Mouse (Mus musculus): ENCODE data around the gene Tbl1xr1. TPM values are rescaled to one million over a fixed set of nuclear protein-coding genes. Genes with fewer than 3 reads are reported as not detected.

The Tbl1xr1 gene
- polyA plus RNA-seq, 1 experiment from 2014 or later, result 12.9 TPM

DNA sequence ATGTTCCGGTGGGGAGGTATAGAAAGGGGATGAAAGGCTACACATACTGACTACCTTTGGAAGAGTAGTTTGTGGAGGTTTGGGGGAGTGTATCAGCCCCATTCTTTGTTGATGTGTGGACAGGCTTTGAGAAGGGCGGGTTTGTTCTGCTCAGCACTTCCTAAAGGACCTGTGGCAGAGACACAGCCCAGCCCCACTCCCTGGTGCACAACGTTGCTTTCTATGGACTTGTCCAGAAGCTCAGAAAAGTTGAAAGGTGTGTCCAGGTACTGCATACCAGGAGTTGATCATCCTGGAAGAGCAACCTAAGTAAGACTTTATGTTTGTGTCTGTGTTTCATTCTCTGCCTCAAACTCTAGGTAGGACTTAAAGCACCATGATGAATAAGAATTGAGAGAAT lies 78.1 kb downstream of the Tbl1xr1 start:
- WGBS, result 85% methylated on average over 3 of the region's 3 CpGs
- Histone ChIP-seq H3K27ac (no peak overlapping the region), H3K9me3 (no peaks in the 10 kb centered on the region), H3K9ac (no peak overlapping the region), H3K36me3 (no peaks in the 10 kb centered on the region), H3K27me3 (replicated peaks) (no peaks in the 10 kb centered on the region), H3K4me3 (replicated peaks) (no peak overlapping the region), H3K4me1 (replicated peaks) (no peaks in the 10 kb centered on the region), H3K4me2 (replicated peaks) (no peak overlapping the region)
- ATAC-seq, result no peak

DNA sequence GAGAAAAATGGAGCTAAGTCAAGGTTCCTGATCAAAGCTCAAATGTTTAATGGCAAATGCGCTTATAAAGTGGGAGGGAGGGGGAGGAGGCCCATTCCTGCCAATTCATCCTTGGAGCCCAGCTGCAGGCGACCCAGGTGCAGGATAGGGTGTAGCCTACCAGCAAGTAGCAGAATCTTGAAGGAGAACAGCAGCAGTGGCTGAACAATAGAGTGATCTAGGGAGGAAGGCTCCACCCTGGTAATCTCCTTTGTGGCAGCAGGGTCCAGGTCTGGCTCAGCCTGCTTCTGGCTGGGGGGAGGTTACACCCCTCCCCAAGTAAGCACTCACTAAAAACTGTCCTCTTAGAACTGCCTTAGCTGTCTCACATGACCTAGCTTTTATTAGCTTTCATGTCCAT lies 79.9 kb downstream of the Tbl1xr1 start:
- Histone ChIP-seq H3K4me2 (replicated peaks) (no peak overlapping the region), H3K36me3 (no peaks in the 10 kb centered on the region), H3K27me3 (replicated peaks) (no peaks in the 10 kb centered on the region), H3K9me3 (no peaks in the 10 kb centered on the region), H3K27ac (no peak overlapping the region), H3K4me3 (replicated peaks) (no peak overlapping the region), H3K4me1 (replicated peaks) (no peaks in the 10 kb centered on the region), H3K9ac (no peak overlapping the region)
- 79% methylated on average over 2 of the region's 2 CpGs for WGBS
- ATAC-seq, result no peak

DNA sequence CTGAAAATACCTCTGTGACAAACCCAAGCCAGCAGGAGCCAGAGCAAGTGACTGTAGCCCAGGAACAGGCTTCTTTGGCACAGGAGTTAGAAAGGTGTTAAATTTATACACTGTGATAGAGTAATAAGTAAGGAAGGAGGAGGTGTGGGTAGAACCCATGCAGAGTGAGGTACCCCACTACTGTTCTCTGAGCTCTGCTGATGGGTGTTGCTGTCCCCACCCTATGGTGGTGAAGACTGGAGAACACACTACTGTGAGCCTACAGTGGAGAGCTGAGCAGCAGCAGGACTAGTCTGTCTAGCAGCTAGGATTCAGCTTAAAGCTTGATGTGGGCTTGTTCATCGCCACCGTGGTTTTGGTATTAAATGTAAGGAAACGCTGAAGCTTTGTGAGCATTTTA lies 86.5 kb downstream of the Tbl1xr1 start:
- 92% methylated on average over 3 of the region's 3 CpGs for WGBS
- no peak overlapping the region for H3K27ac ChIP-seq

DNA sequence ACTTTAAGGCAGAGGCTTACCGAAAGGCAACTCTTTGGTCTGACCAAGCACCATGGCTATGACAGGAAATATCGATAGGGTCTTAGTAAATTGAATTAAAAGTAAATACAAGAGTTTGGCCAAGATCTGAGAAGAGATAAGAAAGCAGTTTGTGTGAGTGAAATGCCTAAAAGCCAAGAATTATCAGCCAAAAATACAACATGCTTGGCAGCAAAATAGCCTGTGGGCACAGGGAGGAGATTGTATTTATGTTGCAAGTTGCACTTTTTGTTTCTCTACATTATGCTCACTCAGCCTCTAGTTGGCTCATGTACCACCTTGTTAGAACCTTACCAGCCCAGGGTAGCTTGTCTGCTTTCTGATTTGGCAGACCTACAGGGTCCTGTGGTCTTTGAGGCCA lies 91.4 kb downstream of the Tbl1xr1 start:
- Histone ChIP-seq H3K4me3 (replicated peaks) (no peak overlapping the region), H3K4me2 (replicated peaks) (no peak overlapping the region), H3K4me1 (replicated peaks) (no peaks in the 10 kb centered on the region), H3K9ac (no peak overlapping the region), H3K27me3 (replicated peaks) (no peaks in the 10 kb centered on the region), H3K27ac (no peak overlapping the region), H3K36me3 (no peaks in the 10 kb centered on the region), H3K9me3 (no peaks in the 10 kb centered on the region)
- 80% methylated on average over 2 of the region's 2 CpGs for WGBS
- no peak for ATAC-seq

More for the DNA sequence above, 86.5 kb downstream of the Tbl1xr1 start:
- Histone ChIP-seq H3K4me1 (replicated peaks) (no peaks in the 10 kb centered on the region), H3K4me2 (replicated peaks) (no peak overlapping the region), H3K9ac (no peak overlapping the region), H3K27me3 (replicated peaks) (no peaks in the 10 kb centered on the region), H3K9me3 (no peaks in the 10 kb centered on the region), H3K36me3 (no peaks in the 10 kb centered on the region), H3K4me3 (replicated peaks) (no peak overlapping the region)
- ATAC-seq, result no peak

DNA sequence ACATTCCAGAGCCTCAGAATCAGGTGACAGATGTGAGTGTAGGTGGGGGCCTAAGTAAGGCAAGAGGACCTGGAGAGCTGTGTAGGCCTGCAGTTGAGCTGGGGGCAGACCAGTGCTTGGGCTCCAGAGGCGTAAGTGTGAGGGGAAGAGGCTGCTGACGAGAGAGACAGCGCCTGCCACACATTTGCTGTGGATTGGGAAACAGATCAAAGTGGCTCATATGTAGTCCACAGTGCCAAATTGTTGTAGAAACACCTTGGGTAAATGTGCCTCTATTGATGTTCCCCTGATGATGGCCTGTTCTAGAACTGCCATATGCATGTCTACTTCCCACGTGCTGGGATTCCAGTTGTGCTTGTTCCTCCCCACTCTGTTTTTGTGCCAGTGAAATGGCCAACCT lies 92.0 kb downstream of the Tbl1xr1 start:
- WGBS, result 95% methylated on average over 4 of the region's 4 CpGs
- no peak overlapping the region for H3K9ac ChIP-seq
- no peaks in the 10 kb centered on the region for H3K27me3 ChIP-seq (replicated peaks)
- H3K4me2 ChIP-seq (replicated peaks), result no peak overlapping the region
- no peaks in the 10 kb centered on the region for H3K36me3 ChIP-seq
- H3K4me3 ChIP-seq (replicated peaks), result no peak overlapping the region
- H3K4me1 ChIP-seq (replicated peaks), result no peaks in the 10 kb centered on the region
- H3K27ac ChIP-seq, result no peak overlapping the region
- no peak for ATAC-seq
- H3K9me3 ChIP-seq, result no peaks in the 10 kb centered on the region

DNA sequence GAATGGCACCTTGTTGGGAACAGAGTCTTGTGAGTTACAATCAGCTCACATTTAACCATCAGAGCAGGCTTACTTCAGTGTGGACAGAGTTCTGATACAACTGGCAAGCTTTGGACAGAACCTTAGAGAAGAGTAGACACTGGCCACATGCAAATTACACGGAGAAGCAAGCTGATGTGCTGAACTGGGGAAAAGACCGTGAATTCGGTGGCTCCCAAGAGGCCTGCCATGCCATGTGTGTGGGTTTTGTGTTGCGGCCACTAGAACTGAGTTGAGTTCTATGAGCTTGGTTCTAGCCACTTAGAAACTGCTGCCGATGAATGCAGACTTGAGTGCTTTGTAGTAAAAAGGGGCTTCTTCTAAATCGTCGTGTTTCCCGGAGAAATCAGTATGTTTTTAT lies 95.1 kb downstream of the Tbl1xr1 start:
- H3K27ac ChIP-seq, result no peak overlapping the region
- ATAC-seq, result no peak
- no peaks in the 10 kb centered on the region for H3K4me1 ChIP-seq (replicated peaks)
- H3K9ac ChIP-seq, result no peak overlapping the region
- H3K4me2 ChIP-seq (replicated peaks), result no peak overlapping the region
- H3K27me3 ChIP-seq (replicated peaks), result no peaks in the 10 kb centered on the region
- H3K36me3 ChIP-seq, result no peaks in the 10 kb centered on the region
- H3K4me3 ChIP-seq (replicated peaks), result no peak overlapping the region
- H3K9me3 ChIP-seq, result no peaks in the 10 kb centered on the region
- WGBS, result 89% methylated on average over 8 of the region's 8 CpGs

DNA sequence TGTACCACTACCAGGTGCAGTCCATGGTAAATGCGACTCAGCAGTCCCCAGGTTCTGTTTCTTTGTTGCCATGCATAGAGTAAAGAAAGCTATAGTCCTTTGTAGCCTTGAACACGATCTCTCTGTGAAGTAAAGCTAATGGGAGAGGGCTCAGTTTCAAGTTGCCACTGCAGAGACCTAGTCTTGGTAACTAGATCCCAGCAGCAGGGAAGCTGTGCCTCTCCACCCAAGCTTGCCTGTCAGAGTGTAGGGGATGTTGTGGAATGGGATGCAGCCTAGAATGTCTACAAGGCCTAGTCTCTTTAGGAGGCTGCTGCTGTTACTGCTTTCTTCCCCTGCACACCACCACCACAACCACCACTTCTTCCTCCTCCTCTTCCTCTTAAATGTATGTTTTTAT lies 96.0 kb downstream of the Tbl1xr1 start:
- Histone ChIP-seq H3K36me3 (no peaks in the 10 kb centered on the region), H3K27ac (no peak overlapping the region), H3K9me3 (no peaks in the 10 kb centered on the region), H3K27me3 (replicated peaks) (no peaks in the 10 kb centered on the region), H3K4me2 (replicated peaks) (no peak overlapping the region), H3K4me3 (replicated peaks) (no peak overlapping the region), H3K4me1 (replicated peaks) (no peaks in the 10 kb centered on the region), H3K9ac (no peak overlapping the region)
- ATAC-seq, result no peak
- 82% methylated on average over 2 of the region's 2 CpGs for WGBS

DNA sequence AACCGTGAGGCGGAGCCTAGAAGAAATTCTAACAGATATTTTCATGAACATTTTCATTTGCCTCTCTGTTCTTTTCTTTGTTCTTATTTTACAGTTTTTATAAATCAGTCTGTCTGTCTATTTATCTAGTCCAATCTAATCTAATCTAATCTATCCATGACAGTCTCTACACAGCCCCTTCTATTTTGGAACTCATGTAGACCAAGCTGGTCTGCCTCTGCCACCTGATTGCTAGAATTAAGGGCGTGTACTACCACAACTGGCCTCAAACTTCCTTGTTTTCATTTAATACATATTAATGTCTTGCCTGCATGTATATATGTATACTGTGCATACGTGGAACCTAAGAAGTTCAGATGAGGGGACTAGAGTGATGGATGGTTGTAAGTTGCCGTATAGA lies 96.7 kb downstream of the Tbl1xr1 start:
- Histone ChIP-seq H3K9ac (no peak overlapping the region), H3K4me1 (replicated peaks) (no peaks in the 10 kb centered on the region), H3K4me3 (replicated peaks) (no peak overlapping the region), H3K36me3 (no peaks in the 10 kb centered on the region), H3K27ac (no peak overlapping the region), H3K4me2 (replicated peaks) (no peak overlapping the region), H3K27me3 (replicated peaks) (no peaks in the 10 kb centered on the region), H3K9me3 (no peaks in the 10 kb centered on the region)
- WGBS, result 90% methylated on average over 5 of the region's 5 CpGs
- no peak for ATAC-seq

DNA sequence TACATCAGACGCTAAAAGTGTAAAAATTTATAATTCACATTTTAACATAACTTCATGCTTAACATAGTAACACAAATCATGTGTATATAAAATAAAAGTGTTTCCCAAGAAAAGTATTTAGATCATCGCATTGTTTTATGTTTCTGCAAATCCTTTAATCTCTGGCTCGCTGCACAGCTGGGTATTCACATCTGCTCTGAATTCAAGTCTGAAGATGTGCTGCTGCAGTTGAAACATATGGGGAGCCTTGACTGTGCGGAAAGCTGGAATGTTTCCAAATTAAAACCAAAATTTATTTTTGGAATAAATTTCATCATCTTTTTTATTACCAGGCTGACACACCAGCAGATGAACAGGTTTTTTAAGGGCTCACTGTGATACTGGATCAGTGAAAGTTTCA lies 97.8 kb downstream of the Tbl1xr1 start:
- Histone ChIP-seq H3K27ac (no peak overlapping the region), H3K4me1 (replicated peaks) (no peaks in the 10 kb centered on the region), H3K9me3 (no peaks in the 10 kb centered on the region), H3K4me2 (replicated peaks) (no peak overlapping the region), H3K27me3 (replicated peaks) (no peaks in the 10 kb centered on the region), H3K4me3 (replicated peaks) (no peak overlapping the region), H3K9ac (no peak overlapping the region), H3K36me3 (no peaks in the 10 kb centered on the region)
- 65% methylated on average over 4 of the region's 4 CpGs for WGBS
- no peak for ATAC-seq

DNA sequence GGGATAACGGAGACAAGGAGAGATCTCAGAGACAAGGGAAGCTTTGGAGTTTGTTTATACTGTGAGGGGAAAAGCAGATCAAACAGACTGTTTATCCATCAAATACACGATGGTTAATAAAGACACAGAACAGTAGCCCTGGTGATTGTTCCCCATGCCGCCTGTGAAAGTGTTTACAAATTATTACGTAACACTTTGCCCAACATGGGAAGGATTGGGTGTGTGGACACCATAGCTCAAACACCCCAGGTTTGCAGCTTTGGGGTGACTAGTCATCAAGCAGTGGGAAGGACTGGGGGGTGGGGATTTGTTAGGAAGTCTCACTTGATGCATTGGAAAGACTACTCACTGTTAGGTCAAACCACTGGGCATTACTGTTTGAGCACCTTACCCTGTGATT lies 103.6 kb downstream of the Tbl1xr1 start:
- Histone ChIP-seq H3K9me3 (no peaks in the 10 kb centered on the region), H3K9ac (no peak overlapping the region), H3K36me3 (no peaks in the 10 kb centered on the region), H3K4me3 (replicated peaks) (no peak overlapping the region), H3K4me2 (replicated peaks) (no peak overlapping the region), H3K4me1 (replicated peaks) (no peaks in the 10 kb centered on the region), H3K27ac (no peak overlapping the region), H3K27me3 (replicated peaks) (no peaks in the 10 kb centered on the region)
- no peak for ATAC-seq
- 52% methylated on average over 3 of the region's 4 CpGs for WGBS

DNA sequence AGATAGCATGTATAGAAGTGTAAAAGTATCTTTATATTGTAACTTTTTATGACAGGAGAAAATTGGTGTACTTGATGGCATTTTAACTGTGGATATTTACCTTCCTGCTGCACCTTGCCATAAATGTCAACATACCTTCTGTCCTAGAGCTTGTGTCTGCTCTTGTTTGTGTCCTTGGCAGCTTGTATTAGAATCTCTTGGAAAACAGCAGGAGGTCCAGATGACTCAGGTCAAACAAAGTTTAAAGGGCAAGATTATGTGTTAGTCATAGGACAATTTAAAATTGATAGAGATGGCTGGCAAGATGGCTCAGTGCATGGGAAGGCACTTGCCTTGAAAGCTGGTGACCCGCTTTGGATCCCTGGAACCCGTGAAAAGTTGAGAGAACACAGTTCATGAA lies 104.6 kb downstream of the Tbl1xr1 start:
- no peak for ATAC-seq
- Histone ChIP-seq H3K9ac (no peak overlapping the region), H3K27ac (no peak overlapping the region), H3K4me3 (replicated peaks) (no peak overlapping the region), H3K4me1 (replicated peaks) (no peaks in the 10 kb centered on the region), H3K27me3 (replicated peaks) (no peaks in the 10 kb centered on the region), H3K4me2 (replicated peaks) (no peak overlapping the region), H3K9me3 (no peaks in the 10 kb centered on the region), H3K36me3 (no peaks in the 10 kb centered on the region)
- WGBS, result 88% methylated on average over 2 of the region's 2 CpGs

DNA sequence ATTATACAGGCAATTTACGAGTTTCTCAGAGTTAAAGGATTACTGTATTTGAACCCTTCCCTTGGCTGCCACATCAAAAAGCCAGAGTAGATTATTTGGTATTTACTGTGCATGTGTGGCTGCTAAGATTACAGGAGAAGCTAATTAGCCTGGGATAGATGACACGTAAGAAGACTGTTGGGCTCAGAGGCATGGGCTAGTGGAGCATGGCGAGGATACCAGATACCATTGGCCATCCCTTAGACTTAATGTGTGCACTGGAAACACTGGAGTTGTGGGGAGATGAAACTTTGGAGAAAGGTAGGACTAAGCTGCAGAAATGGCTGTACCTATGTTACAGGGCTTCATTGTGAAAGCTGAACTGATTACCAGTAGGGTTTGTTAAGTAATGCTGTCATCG lies 108.8 kb downstream of the Tbl1xr1 start:
- no peaks in the 10 kb centered on the region for H3K9me3 ChIP-seq
- no peak overlapping the region for H3K4me2 ChIP-seq (replicated peaks)
- H3K27me3 ChIP-seq (replicated peaks), result no peaks in the 10 kb centered on the region
- 89% methylated on average over 4 of the region's 4 CpGs for WGBS
- H3K36me3 ChIP-seq, result no peaks in the 10 kb centered on the region
- ATAC-seq, result no peak
- no peak overlapping the region for H3K4me3 ChIP-seq (replicated peaks)
- no peak overlapping the region for H3K9ac ChIP-seq
- no peaks in the 10 kb centered on the region for H3K4me1 ChIP-seq (replicated peaks)
- H3K27ac ChIP-seq, result no peak overlapping the region

DNA sequence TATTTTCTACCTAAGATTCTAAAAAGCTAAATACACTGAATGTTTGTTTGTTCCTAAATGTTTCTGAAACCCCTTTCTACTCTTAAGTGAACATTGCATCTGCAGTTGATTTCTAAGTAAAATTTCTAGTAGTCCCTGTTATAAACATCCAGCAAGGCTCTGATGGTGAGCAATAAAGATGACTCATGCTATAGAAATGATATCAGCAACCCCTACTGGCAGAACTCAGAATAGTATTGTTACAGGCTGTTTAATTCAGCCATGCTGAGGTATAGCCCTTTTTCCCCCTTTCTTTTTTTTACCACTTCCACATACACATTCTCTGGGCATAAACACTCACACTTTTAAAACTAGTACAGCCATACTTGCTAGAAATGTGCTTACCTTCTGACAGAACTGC lies 114.0 kb downstream of the Tbl1xr1 start:
- H3K27me3 ChIP-seq (replicated peaks), result no peaks in the 10 kb centered on the region
- H3K9ac ChIP-seq, result no peak overlapping the region
- H3K4me2 ChIP-seq (replicated peaks), result no peak overlapping the region
- H3K4me3 ChIP-seq (replicated peaks), result no peak overlapping the region
- no peaks in the 10 kb centered on the region for H3K36me3 ChIP-seq
- H3K9me3 ChIP-seq, result no peaks in the 10 kb centered on the region
- ATAC-seq, result peak; percentile 61; the same call in 1 of the 2 replicates
- H3K27ac ChIP-seq, result no peak overlapping the region
- H3K4me1 ChIP-seq (replicated peaks), result no peaks in the 10 kb centered on the region

DNA sequence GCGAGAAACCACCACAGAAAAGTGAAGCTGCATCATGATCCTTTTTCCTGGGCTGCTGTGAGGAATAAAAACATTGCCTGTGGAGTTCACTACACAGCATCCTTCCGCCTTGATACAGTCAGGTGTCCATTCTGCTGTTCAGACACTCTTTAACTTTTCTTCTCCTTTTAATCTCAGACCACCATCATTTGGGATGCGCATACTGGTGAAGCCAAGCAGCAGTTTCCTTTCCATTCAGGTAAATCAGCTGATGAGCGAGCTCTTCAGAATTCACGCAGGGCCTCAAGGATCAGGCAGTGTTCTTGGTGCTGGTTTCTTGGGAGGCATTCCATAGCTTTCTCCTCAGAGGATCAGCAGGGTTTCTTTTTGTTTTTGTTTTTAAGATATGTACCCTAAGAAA lies 116.5 kb downstream of the Tbl1xr1 start:
- no peaks in the 10 kb centered on the region for H3K27me3 ChIP-seq (replicated peaks)
- H3K36me3 ChIP-seq, result 0 out of 2 replicates have a peak, but pooled peaks cover 3% of the 10 kb centered on the region
- H3K4me1 ChIP-seq (replicated peaks), result no peaks in the 10 kb centered on the region
- WGBS, result 98% methylated on average over 5 of the region's 5 CpGs
- H3K4me3 ChIP-seq (replicated peaks), result no peak overlapping the region
- H3K4me2 ChIP-seq (replicated peaks), result no peak overlapping the region
- H3K9ac ChIP-seq, result no peak overlapping the region
- H3K9me3 ChIP-seq, result no peaks in the 10 kb centered on the region
- ATAC-seq, result no peak
- no peak overlapping the region for H3K27ac ChIP-seq

All from intestine, embryonic 15.5 days (tissue).